Mouse (Mus musculus) G1E (cell line): Measurements from ENCODE around the gene Nudt17. TPM values are rescaled to one million over a fixed set of nuclear protein-coding genes. Genes with fewer than 3 reads are reported as not detected.

Experiments used
- ATAC-seq: 2 replicates; pipeline ENCODE4 v1.8.0; 2016; ENCODE audit warnings: mild to moderate bottlenecking; ENCODE audit not compliant: insufficient number of reproducible peaks, poor library complexity, low FRiP score, severe bottlenecking; ENCODE audit errors: extremely low read depth
- DNase-seq: peaks from one replicate; pipeline ENCODE4 v3.0.0; 2012; ENCODE audit warnings: low spot score
- H3K27me3 ChIP-seq: 2 replicates; pipeline ENCODE4 v1.6.1; 2012; ENCODE audit warnings: mild to moderate bottlenecking, low read length, inconsistent platforms; ENCODE audit not compliant: insufficient read depth
- H3K36me3 ChIP-seq: replicated peaks from 2 replicates; pipeline ENCODE3; 2012; ENCODE audit warnings: mild to moderate bottlenecking, inconsistent platforms
- H3K4me1 ChIP-seq: 2 replicates; pipeline ENCODE4 v1.6.1; 2012; ENCODE audit warnings: low read depth, low read length, inconsistent platforms, mixed read lengths; ENCODE audit not compliant: insufficient read depth
- H3K4me3 ChIP-seq: 2 replicates; pipeline ENCODE4 v1.5.1; 2012; ENCODE audit warnings: low read depth, mild to moderate bottlenecking, inconsistent platforms, low read length, moderate library complexity, mixed read lengths
- H3K9me3 ChIP-seq: replicated peaks from 2 replicates; pipeline ENCODE4 v1.6.1; 2012; ENCODE audit warnings: inconsistent platforms
- CTCF ChIP-seq: IDR thresholded peaks from 2 replicates; pipeline ENCODE4 v1.5.1; 2012; ENCODE audit warnings: low read depth, low read length, inconsistent platforms, mixed read lengths
- GATA1 ChIP-seq: IDR thresholded peaks from 2 replicates; pipeline ENCODE4 v1.6.1; 2012; ENCODE audit warnings: borderline replicate concordance, low read length, inconsistent platforms, mixed read lengths
- GATA2 ChIP-seq: IDR thresholded peaks from 2 replicates; pipeline ENCODE4 v1.6.1; 2012; ENCODE audit warnings: low read depth, low read length, inconsistent platforms, borderline replicate concordance
- POLR2AphosphoS5 ChIP-seq: IDR thresholded peaks from 2 replicates; pipeline ENCODE4 v1.6.1; 2012; ENCODE audit warnings: low read depth, low read length, inconsistent platforms; ENCODE audit not compliant: insufficient replicate concordance
- TAL1 ChIP-seq: conservative IDR thresholded peaks from 2 replicates; pipeline ENCODE4 v1.6.1; 2012; ENCODE audit warnings: low read depth, low read length, inconsistent platforms, mixed read lengths
- polyA plus RNA-seq: library from polyadenylated mRNA; stranded (reverse); fragments of >175 nt; gene quantifications from 2 replicates; pipeline ENCODE4 v1.2.3, GENCODE M21; 2012
- total RNA-seq, 2 experiments: library from RNA; stranded (forward) in 1 of 2; stranded (reverse) in 1 of 2; fragments of 200-1000 nt in 1 of 2; fragments of >200 nt in 1 of 2; fragmentation: Nextera tagmentation in 1 of 2; gene quantifications; 2 replicates each; pipeline ENCODE4 v1.2.3; 2014 to 2017

The Nudt17 gene
- total and polyA plus RNA-seq, 3 experiments, result 0.22 to 0.83 TPM; not detected in 1

DNA sequence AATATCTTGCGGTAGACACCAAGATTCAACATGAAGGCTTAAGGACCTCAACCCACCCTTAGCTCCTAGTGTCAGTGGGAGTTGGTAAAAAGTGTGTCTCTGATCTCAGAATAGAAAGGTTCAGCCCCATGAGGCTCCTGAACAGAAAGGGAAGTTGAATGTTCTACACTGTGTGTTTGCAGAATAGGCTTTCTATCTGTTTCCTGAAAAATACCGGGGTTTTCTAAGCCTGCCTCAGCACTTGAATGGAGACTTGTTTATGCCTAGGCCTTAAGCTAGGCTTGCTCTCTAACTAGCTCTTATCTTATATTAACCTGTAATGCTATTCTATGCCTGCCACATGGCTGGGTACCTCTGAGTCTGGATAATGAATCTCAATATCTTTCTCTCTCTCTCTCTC is 47.5 kb downstream of the Nudt17 start:
- H3K4me1 ChIP-seq, result peaks cover 6% of the 10 kb centered on the region
- no peaks in the 10 kb centered on the region for H3K9me3 ChIP-seq
- peaks cover 7% of the 10 kb centered on the region for H3K27me3 ChIP-seq
- peaks cover 2% of the 10 kb centered on the region for H3K36me3 ChIP-seq
- H3K4me3 ChIP-seq, result no peak overlapping the region
- DNase-seq (no peak), ATAC-seq (no peak)
- TF ChIP-seq TAL1, result no peak
- TF ChIP-seq CTCF, result no peak
- no peak for TF ChIP-seq GATA1
- no peak for TF ChIP-seq POLR2AphosphoS5
- no peak for TF ChIP-seq GATA2

Other genes with a start within 250 kb of the Nudt17 start
- not detected in 2 replicates for gene Hfe2, start 183.4 kb downstream of the Nudt17 start, total RNA-seq (2014; fragmentation: Nextera tagmentation)
- gene Hfe2, start 183.4 kb downstream of the Nudt17 start, total RNA-seq (2017), result not detected in 2 replicates
- not detected in 2 replicates for gene Hfe2, start 183.4 kb downstream of the Nudt17 start, polyA plus RNA-seq
- 1,322 and 1,463 TPM in 2 replicates for gene Txnip, start 150.6 kb downstream of the Nudt17 start, total RNA-seq (2014; fragmentation: Nextera tagmentation)
- 307 and 332 TPM in 2 replicates for gene Txnip, start 150.6 kb downstream of the Nudt17 start, total RNA-seq (2017)
- gene Txnip, start 150.6 kb downstream of the Nudt17 start, polyA plus RNA-seq, result 16.1 and 19.5 TPM in 2 replicates
- gene Gm16253, start 131.6 kb downstream of the Nudt17 start, total RNA-seq (2014; fragmentation: Nextera tagmentation), result not detected in 2 replicates
- gene Gm16253, start 131.6 kb downstream of the Nudt17 start, total RNA-seq (2017), result not detected in 2 replicates
- gene Gm16253, start 131.6 kb downstream of the Nudt17 start, polyA plus RNA-seq, result not detected in 2 replicates
- 40.0 and 45.7 TPM in 2 replicates for gene Polr3gl, start 114.4 kb downstream of the Nudt17 start, total RNA-seq (2014; fragmentation: Nextera tagmentation)
- 35.4 and 40.7 TPM in 2 replicates for gene Polr3gl, start 114.4 kb downstream of the Nudt17 start, total RNA-seq (2017)
- 12.0 and 12.5 TPM in 2 replicates for gene Polr3gl, start 114.4 kb downstream of the Nudt17 start, polyA plus RNA-seq
- not detected in 2 replicates for gene Ankrd34a, start 111.9 kb downstream of the Nudt17 start, total RNA-seq (2014; fragmentation: Nextera tagmentation)
- gene Ankrd34a, start 111.9 kb downstream of the Nudt17 start, total RNA-seq (2017), result 0.05 TPM in 1 of 2 replicates, not detected in the other
- 0.03 and 0.04 TPM in 2 replicates for gene Ankrd34a, start 111.9 kb downstream of the Nudt17 start, polyA plus RNA-seq
- 1.9 and 2.4 TPM in 2 replicates for gene Lix1l, start 107.4 kb downstream of the Nudt17 start, total RNA-seq (2014; fragmentation: Nextera tagmentation)
- 3.6 TPM in 2 replicates for gene Lix1l, start 107.4 kb downstream of the Nudt17 start, total RNA-seq (2017)
- gene Lix1l, start 107.4 kb downstream of the Nudt17 start, polyA plus RNA-seq, result 0.41 and 0.49 TPM in 2 replicates
- gene Rbm8a, start 78.6 kb downstream of the Nudt17 start, total RNA-seq (2014; fragmentation: Nextera tagmentation), result 47.6 and 56.5 TPM in 2 replicates
- gene Rbm8a, start 78.6 kb downstream of the Nudt17 start, total RNA-seq (2017), result 40.1 and 47.4 TPM in 2 replicates
- 59.2 and 115 TPM in 2 replicates for gene Rbm8a, start 78.6 kb downstream of the Nudt17 start, polyA plus RNA-seq
- 49.1 and 63.0 TPM in 2 replicates for gene Pex11b, start 73.2 kb downstream of the Nudt17 start, total RNA-seq (2014; fragmentation: Nextera tagmentation)
- gene Pex11b, start 73.2 kb downstream of the Nudt17 start, total RNA-seq (2017), result 23.8 and 32.2 TPM in 2 replicates
- gene Pex11b, start 73.2 kb downstream of the Nudt17 start, polyA plus RNA-seq, result 4.2 and 4.3 TPM in 2 replicates
- 0.34 and 1.7 TPM in 2 replicates for gene Gm42957, start 73.1 kb downstream of the Nudt17 start, total RNA-seq (2014; fragmentation: Nextera tagmentation)
- 0.11 and 0.17 TPM in 2 replicates for gene Gm42957, start 73.1 kb downstream of the Nudt17 start, total RNA-seq (2017)
- 0.06 and 0.09 TPM in 2 replicates for gene Gm42957, start 73.1 kb downstream of the Nudt17 start, polyA plus RNA-seq
- gene Itga10, start 63.0 kb downstream of the Nudt17 start, total RNA-seq (2014; fragmentation: Nextera tagmentation), result 2.2 and 8.3 TPM in 2 replicates
- gene Itga10, start 63.0 kb downstream of the Nudt17 start, total RNA-seq (2017), result 0.29 and 0.33 TPM in 2 replicates
- 0.10 and 0.20 TPM in 2 replicates for gene Itga10, start 63.0 kb downstream of the Nudt17 start, polyA plus RNA-seq
- not detected in 2 replicates for gene Ankrd35, start 38.4 kb downstream of the Nudt17 start, total RNA-seq (2014; fragmentation: Nextera tagmentation)
- gene Ankrd35, start 38.4 kb downstream of the Nudt17 start, total RNA-seq (2017), result 0.06 TPM in 1 of 2 replicates, not detected in the other
- gene Ankrd35, start 38.4 kb downstream of the Nudt17 start, polyA plus RNA-seq, result not detected in 2 replicates
- gene Pias3, start 12.2 kb downstream of the Nudt17 start, total RNA-seq (2014; fragmentation: Nextera tagmentation), result 12.5 and 15.8 TPM in 2 replicates
- 5.5 and 7.3 TPM in 2 replicates for gene Pias3, start 12.2 kb downstream of the Nudt17 start, total RNA-seq (2017)
- gene Pias3, start 12.2 kb downstream of the Nudt17 start, polyA plus RNA-seq, result 10.6 and 12.1 TPM in 2 replicates
- gene Polr3c, start 19.1 kb upstream of the Nudt17 start, total RNA-seq (2014; fragmentation: Nextera tagmentation), result 79.4 and 84.4 TPM in 2 replicates
- 19.2 and 27.9 TPM in 2 replicates for gene Polr3c, start 19.1 kb upstream of the Nudt17 start, total RNA-seq (2017)
- 7.7 and 8.9 TPM in 2 replicates for gene Polr3c, start 19.1 kb upstream of the Nudt17 start, polyA plus RNA-seq
- gene Rnf115, start 19.1 kb upstream of the Nudt17 start, total RNA-seq (2014; fragmentation: Nextera tagmentation), result 63.7 and 83.0 TPM in 2 replicates
- 79.1 and 81.7 TPM in 2 replicates for gene Rnf115, start 19.1 kb upstream of the Nudt17 start, total RNA-seq (2017)
- gene Rnf115, start 19.1 kb upstream of the Nudt17 start, polyA plus RNA-seq, result 21.2 and 26.4 TPM in 2 replicates
- gene Pdzk1, start 120.7 kb upstream of the Nudt17 start, total RNA-seq (2014; fragmentation: Nextera tagmentation), result not detected in 2 replicates
- gene Pdzk1, start 120.7 kb upstream of the Nudt17 start, total RNA-seq (2017), result 0.05 and 0.46 TPM in 2 replicates
- 0.20 and 0.41 TPM in 2 replicates for gene Pdzk1, start 120.7 kb upstream of the Nudt17 start, polyA plus RNA-seq
- 0.53 and 1.0 TPM in 2 replicates for gene Cd160, start 120.8 kb upstream of the Nudt17 start, total RNA-seq (2014; fragmentation: Nextera tagmentation)
- 0.27 and 0.41 TPM in 2 replicates for gene Cd160, start 120.8 kb upstream of the Nudt17 start, total RNA-seq (2017)
- 1.4 and 1.5 TPM in 2 replicates for gene Cd160, start 120.8 kb upstream of the Nudt17 start, polyA plus RNA-seq
- not detected in 2 replicates for gene Gja5, start 196.1 kb upstream of the Nudt17 start, total RNA-seq (2014; fragmentation: Nextera tagmentation)
- gene Gja5, start 196.1 kb upstream of the Nudt17 start, total RNA-seq (2017), result 0.05 TPM in 1 of 2 replicates, not detected in the other
- 0.02 TPM in 2 replicates for gene Gja5, start 196.1 kb upstream of the Nudt17 start, polyA plus RNA-seq
- gene Gpr89, start 196.8 kb upstream of the Nudt17 start, total RNA-seq (2014; fragmentation: Nextera tagmentation), result 26.8 and 28.8 TPM in 2 replicates
- gene Gpr89, start 196.8 kb upstream of the Nudt17 start, total RNA-seq (2017), result 25.5 and 37.3 TPM in 2 replicates
- gene Gpr89, start 196.8 kb upstream of the Nudt17 start, polyA plus RNA-seq, result 2.0 and 2.6 TPM in 2 replicates
- gene Gja8, start 217.5 kb upstream of the Nudt17 start, total RNA-seq (2014; fragmentation: Nextera tagmentation), result not detected in 2 replicates
- gene Gja8, start 217.5 kb upstream of the Nudt17 start, total RNA-seq (2017), result 0.06 and 0.11 TPM in 2 replicates
- not detected in 2 replicates for gene Gja8, start 217.5 kb upstream of the Nudt17 start, polyA plus RNA-seq